Mouse (Mus musculus): ENCODE measurements around the gene Catsper1. TPM values are rescaled to one million over a fixed set of nuclear protein-coding genes. Genes with fewer than 3 reads are reported as not detected.
"Not testable (repeated sequence)": the region's sequence is repeated elsewhere in the genome, so short reads cannot be mapped to it uniquely, and the experiment has no call there.

Gene Catsper1
- polyA plus RNA-seq, 1 experiment from 2014 or later, result not detected

GRCm38 (mm10) chr19:5327970-5328369 lies 7.6 kb upstream of the Catsper1 start:
- WGBS, result 73% methylated on average over 19 of the region's 19 CpGs
- Histone ChIP-seq H3K36me3 (no peaks in the 10 kb centered on the region), H3K4me1 (0 out of 2 replicates have a peak, but pooled peaks cover 3% of the 10 kb centered on the region), H3K9me3 (replicated peaks) (no peaks in the 10 kb centered on the region), H3K27ac (replicated peaks) (no peak overlapping the region), H3K27me3 (ENCODE audit: low read depth, poor library complexity, severe bottlenecking) (no peaks in the 10 kb centered on the region), H3K4me3 (no peak overlapping the region)
- no peak for DNase-seq (ENCODE audit: low spot score)

DNA sequence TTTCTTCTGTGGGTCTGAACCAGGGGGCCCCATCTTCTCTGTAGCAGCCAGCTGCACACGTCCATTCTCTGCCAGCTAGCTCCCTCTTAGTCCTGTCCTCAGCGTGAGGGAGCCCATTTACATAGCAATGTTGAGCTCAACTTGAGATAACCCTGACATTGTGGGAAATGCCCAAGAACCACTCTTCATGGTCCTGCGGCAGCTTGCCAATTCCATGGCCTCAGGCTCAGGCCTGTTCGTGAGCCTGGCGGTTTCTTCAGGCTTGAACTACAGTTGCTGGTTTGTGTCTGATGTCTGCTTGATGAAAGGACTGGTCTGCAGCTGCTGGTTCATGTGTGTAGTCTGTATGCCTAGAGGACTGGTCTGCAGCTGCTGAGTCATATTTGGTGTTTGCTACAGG lies 800 bp upstream of the Catsper1 start:
- Histone ChIP-seq H3K27ac (replicated peaks) (no peak overlapping the region), H3K9me3 (replicated peaks) (no peaks in the 10 kb centered on the region), H3K27me3 (ENCODE audit: low read depth, poor library complexity, severe bottlenecking) (no peaks in the 10 kb centered on the region), H3K4me3 (no peak overlapping the region), H3K36me3 (no peaks in the 10 kb centered on the region), H3K4me1 (peaks cover 8% of the 10 kb centered on the region)
- no peak for DNase-seq (ENCODE audit: low spot score)
- WGBS, result 82% methylated on average over 5 of the region's 5 CpGs

GRCm38 (mm10) chr19:5337975-5338374 lies 2.4 kb downstream of the Catsper1 start:
- H3K27me3 ChIP-seq (ENCODE audit: low read depth, poor library complexity, severe bottlenecking), result no peaks in the 10 kb centered on the region
- peaks cover 8% of the 10 kb centered on the region for H3K4me1 ChIP-seq
- 24% methylated on average over 5 of the region's 5 CpGs for WGBS
- no peaks in the 10 kb centered on the region for H3K9me3 ChIP-seq (replicated peaks)
- DNase-seq (ENCODE audit: low spot score), result peak; percentile 60
- no peaks in the 10 kb centered on the region for H3K36me3 ChIP-seq
- no peak overlapping the region for H3K4me3 ChIP-seq
- no peak overlapping the region for H3K27ac ChIP-seq (replicated peaks)

- Histone ChIP-seq H3K9me3 (replicated peaks) (no peaks in the 10 kb centered on the region), H3K36me3 (no peaks in the 10 kb centered on the region), H3K27ac (replicated peaks) (no peak overlapping the region), H3K4me1 (no peaks in the 10 kb centered on the region), H3K4me3 (no peak overlapping the region), H3K27me3 (ENCODE audit: low read depth, poor library complexity, severe bottlenecking) (no peaks in the 10 kb centered on the region)
- no peak for DNase-seq (ENCODE audit: low spot score)
- 91% methylated on average over 7 of the region's 7 CpGs for WGBS
Observed at GRCm38 (mm10) chr19:5341360-5341759, 5.8 kb downstream of the Catsper1 start.

DNA sequence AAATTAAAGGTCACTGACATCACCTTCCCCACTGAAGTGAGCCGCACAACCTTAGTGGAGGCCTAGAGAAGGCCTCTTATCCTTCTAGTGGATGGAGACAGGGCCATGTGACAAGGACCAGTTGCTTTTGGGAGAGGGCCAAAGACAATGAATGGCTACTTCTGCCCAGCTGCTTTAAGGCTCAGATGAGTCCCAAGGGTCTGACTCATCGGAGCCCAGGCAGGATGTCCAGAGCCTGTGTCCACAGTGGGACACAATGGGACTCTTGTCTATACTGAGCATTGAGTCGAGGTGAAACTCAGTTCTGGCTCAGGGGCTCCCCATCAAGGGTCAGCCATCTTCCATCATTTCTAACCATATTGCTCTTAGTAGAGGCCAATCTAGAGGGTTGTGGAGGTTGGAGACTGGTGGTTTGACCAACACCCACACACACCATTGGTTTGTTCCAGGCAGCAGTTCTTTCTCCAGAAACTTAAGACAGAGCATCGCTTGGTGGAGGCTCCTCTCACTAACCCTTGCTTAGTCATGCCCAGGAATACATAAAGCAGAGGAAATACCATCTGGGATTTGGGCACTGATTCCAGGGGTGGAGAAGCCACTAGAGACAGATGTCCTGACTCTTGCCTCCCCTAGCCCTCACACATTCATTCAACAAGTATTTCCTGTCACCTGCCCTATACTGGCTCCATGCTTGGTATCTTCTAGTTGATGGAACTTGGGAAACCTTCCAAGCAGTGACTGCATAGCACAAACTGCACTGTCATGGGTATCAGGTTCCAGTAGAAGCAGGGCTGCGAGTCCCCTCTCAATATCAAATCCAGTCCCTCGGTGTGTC lies 10.0 kb downstream of the Catsper1 start:
- Histone ChIP-seq H3K4me1 (peaks cover 9% of the 10 kb centered on the region), H3K9me3 (replicated peaks) (no peaks in the 10 kb centered on the region), H3K27me3 (ENCODE audit: low read depth, poor library complexity, severe bottlenecking) (peaks cover 16% of the 10 kb centered on the region), H3K27ac (replicated peaks) (no peak overlapping the region), H3K36me3 (no peaks in the 10 kb centered on the region), H3K4me3 (no peak overlapping the region)
- WGBS, result 86% methylated on average over 6 of the region's 6 CpGs
- DNase-seq (ENCODE audit: low spot score), result no peak

DNA sequence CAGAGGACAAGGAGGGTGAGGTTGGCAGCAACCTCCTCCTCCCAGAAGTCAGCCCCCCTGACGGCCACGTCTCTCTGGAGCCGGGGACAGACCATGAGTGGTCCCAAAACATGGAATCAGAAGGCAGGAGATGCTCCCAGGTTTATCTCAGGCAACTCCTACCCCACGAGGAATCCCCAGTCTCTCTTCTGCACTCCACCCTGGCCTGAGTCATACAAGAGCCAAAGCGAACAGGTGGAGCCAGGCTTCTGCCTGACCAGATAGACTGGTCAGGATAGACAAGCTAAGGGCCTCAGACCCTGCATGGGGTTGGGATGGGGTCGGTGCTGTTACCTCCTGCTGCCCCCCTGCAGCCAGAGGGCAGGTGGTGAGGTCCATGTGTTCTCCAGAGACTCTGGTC lies 12.5 kb downstream of the Catsper1 start:
- no peak overlapping the region; the same call in 1 of the 2 replicates for H3K27ac ChIP-seq (replicated peaks)
- no peak overlapping the region for H3K4me3 ChIP-seq
- no peaks in the 10 kb centered on the region for H3K9me3 ChIP-seq (replicated peaks)
- H3K4me1 ChIP-seq, result peaks cover 9% of the 10 kb centered on the region
- peaks cover 19% of the 10 kb centered on the region for H3K27me3 ChIP-seq (ENCODE audit: low read depth, poor library complexity, severe bottlenecking)
- 80% methylated on average over 6 of the region's 6 CpGs for WGBS
- no peaks in the 10 kb centered on the region for H3K36me3 ChIP-seq
- DNase-seq (ENCODE audit: low spot score), result no peak

DNA sequence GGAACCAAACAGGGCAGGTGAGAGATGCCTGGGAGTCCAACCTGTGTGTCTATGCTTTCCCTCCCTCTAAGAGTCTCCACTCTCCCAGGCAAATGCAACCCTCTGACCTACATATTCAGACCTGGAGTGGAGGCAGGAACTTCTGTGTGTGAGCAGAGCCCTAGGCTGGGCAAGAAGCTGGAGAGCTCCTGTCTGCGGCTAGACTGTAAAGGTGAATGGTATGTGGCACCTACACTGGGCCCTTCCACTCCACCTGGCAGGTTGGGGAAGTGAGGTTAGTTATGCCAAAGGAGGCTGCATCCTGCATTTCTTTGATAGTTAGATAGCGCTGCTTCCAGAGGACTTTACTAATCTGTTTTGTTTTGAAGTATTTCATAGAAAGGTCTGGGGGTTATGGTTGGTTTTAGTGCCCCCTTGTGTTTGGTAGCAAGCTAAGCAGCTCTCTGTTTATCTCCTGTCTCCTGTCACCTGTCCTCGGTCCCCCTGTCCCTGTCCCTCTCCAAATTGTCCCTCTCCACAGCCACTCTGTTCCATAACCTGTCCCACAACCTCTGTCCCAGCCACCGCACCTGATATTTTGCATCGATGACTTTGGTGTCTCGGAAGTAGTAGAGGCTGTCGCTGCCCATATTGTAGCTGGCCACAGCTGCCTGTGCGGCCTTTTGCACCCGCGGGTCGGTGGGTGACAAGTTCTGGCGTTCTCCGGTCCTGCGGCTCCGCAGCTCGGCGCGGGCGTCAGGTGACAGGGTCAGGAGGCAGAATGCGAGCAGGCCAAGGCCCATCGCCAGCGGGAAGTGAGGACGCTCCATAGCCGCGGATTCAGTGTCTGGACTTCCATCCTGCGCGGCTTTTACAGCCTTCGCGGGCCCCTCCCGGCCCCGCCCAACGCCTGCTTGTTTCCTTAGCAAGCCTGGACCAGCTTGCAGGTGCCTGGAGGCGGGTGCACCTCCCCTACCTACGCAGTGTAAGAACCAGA lies 13.3 kb downstream of the Catsper1 start:
- Histone ChIP-seq H3K27me3 (ENCODE audit: low read depth, poor library complexity, severe bottlenecking) (peaks cover 19% of the 10 kb centered on the region), H3K9me3 (replicated peaks) (no peaks in the 10 kb centered on the region), H3K36me3 (no peaks in the 10 kb centered on the region), H3K4me3 (peak overlapping the region; percentile 55), H3K27ac (replicated peaks) (peak overlapping the region; percentile 72), H3K4me1 (peaks cover 9% of the 10 kb centered on the region)
- WGBS, result 6% methylated on average over 34 of the region's 34 CpGs
- peak; percentile 31 for DNase-seq (ENCODE audit: low spot score)

- WGBS, result 65% methylated on average over 6 of the region's 6 CpGs
- not testable (repeated sequence) for H3K9me3 ChIP-seq (replicated peaks); DNase-seq (ENCODE audit: low spot score); H3K36me3 ChIP-seq; H3K4me1 ChIP-seq
- H3K27me3 ChIP-seq (ENCODE audit: low read depth, poor library complexity, severe bottlenecking), result peaks cover 19% of the 10 kb centered on the region
- H3K4me3 ChIP-seq, result peak within 1 kb of the TSS; percentile 55
- peak within 1 kb of the TSS; percentile 72 for H3K27ac ChIP-seq (replicated peaks)
Observed at GRCm38 (mm10) chr19:5349502-5349873, 13.9 kb downstream of the Catsper1 start, which contains the start of gene Cst6. Gene Cst6, minus strand, starts transcription at chr19:5349574.

- no peak for DNase-seq (ENCODE audit: low spot score)
- Histone ChIP-seq H3K4me3 (no peak overlapping the region), H3K9me3 (replicated peaks) (no peaks in the 10 kb centered on the region), H3K4me1 (peaks cover 8% of the 10 kb centered on the region), H3K36me3 (no peaks in the 10 kb centered on the region), H3K27ac (replicated peaks) (no peak overlapping the region), H3K27me3 (ENCODE audit: low read depth, poor library complexity, severe bottlenecking) (peaks cover 19% of the 10 kb centered on the region)
- 94% methylated on average over 2 of the region's 2 CpGs for WGBS
Observed at GRCm38 (mm10) chr19:5353609-5354008, 18.1 kb downstream of the Catsper1 start.

DNA sequence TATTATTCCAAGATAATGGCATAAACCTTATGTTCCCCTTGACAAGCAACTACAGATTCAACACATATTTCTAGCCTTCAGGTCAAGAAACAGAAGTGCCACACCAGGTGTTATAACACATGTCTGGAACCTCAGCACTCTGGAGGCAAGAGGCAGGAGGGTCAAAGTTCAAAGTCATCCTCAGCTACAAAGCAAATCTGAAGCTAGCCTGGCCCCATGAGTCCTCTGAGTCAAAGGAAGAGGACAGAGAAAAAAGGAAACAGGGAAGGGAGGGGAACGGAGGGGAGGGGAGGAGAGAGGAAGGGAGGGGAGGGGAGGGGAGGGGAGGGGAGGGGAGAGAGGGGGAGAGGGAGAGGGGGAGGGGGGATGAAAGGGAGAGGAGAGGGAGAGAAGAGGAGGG lies 20.5 kb downstream of the Catsper1 start:
- Histone ChIP-seq H3K4me3 (no peak overlapping the region), H3K27me3 (ENCODE audit: low read depth, poor library complexity, severe bottlenecking) (no peaks in the 10 kb centered on the region), H3K9me3 (replicated peaks) (no peaks in the 10 kb centered on the region), H3K4me1 (no peaks in the 10 kb centered on the region), H3K36me3 (peaks cover 4% of the 10 kb centered on the region; the same call in 1 of the 2 replicates), H3K27ac (replicated peaks) (no peak overlapping the region)
- no CpG with 5 or more reads among the region's 1 CpGs for WGBS
- DNase-seq (ENCODE audit: low spot score), result no peak

DNA sequence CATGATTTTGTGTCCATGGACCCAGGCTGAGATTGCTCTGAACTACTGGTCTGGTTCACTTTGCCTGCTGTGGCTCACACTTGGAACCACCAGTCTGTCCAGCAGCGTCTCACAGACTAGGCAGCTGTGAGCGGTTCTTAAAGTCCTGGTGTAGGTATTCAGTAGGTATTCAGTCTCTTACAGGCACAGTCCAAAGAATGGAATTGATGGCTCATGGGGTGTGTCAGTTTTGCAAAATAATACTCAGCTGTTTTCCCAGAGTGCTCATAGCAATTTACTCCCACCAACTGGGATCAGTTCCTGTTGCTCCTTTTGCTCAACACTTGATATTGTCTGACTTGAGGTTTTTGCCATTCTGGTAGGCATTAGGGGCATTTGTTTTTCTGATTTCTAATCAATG lies 26.6 kb downstream of the Catsper1 start:
- WGBS, result 89% methylated on average over 2 of the region's 2 CpGs
- DNase-seq (ENCODE audit: low spot score), result no peak
- Histone ChIP-seq H3K4me1 (peaks cover 13% of the 10 kb centered on the region), H3K27ac (replicated peaks) (no peak overlapping the region), H3K36me3 (peaks cover 29% of the 10 kb centered on the region), H3K9me3 (replicated peaks) (no peaks in the 10 kb centered on the region), H3K27me3 (ENCODE audit: low read depth, poor library complexity, severe bottlenecking) (no peaks in the 10 kb centered on the region), H3K4me3 (no peak overlapping the region)

DNA sequence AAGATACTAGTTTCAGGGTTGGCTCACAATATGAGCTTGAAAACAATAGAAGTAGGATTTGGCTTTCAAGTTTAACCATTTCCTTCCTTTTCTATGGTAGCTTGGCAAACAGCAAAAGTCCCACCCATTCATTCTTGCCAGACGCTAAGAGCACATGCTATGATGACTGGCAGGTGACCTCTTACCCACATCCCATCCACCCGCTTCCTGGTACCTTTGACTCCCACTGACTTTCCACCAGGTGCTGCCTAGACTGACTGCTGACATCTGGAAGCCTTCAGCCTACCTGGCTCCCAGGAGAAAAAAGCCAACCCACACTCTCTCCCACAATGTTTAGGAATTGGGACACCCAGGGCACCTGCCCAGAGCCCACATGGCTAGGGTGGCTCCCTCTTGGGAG lies 28.6 kb downstream of the Catsper1 start:
- WGBS, result 97% methylated on average over 2 of the region's 2 CpGs
- no peaks in the 10 kb centered on the region for H3K9me3 ChIP-seq (replicated peaks)
- no peak overlapping the region for H3K4me3 ChIP-seq
- H3K36me3 ChIP-seq, result peaks cover 42% of the 10 kb centered on the region
- peaks cover 29% of the 10 kb centered on the region for H3K4me1 ChIP-seq
- no peaks in the 10 kb centered on the region for H3K27me3 ChIP-seq (ENCODE audit: low read depth, poor library complexity, severe bottlenecking)
- no peak for DNase-seq (ENCODE audit: low spot score)
- no peak overlapping the region for H3K27ac ChIP-seq (replicated peaks)
